Mouse (Mus musculus) adrenal gland, adult (tissue): Measurements from ENCODE around the gene Gab1.

Source experiments
- DNase-seq, 2 experiments: peaks; one replicate each; pipeline ENCODE4 v3.0.0; 2022 to 2023; ENCODE audit warnings: low spot score in 1 of 2; ENCODE audit not compliant: inconsistent age in 2 of 2

The Gab1 gene

GRCm38 (mm10) chr8:80847912-80848311, 32.4 kb downstream of the Gab1 start:
- DNase-seq = peak in 1 of 2 experiments; percentile 54

- DNase-seq = peak; percentile 36 to 59
Measured at GRCm38 (mm10) chr8:80845284-80845683, 35.0 kb downstream of the Gab1 start.

GRCm38 (mm10) chr8:80843744-80844434, 36.4 kb downstream of the Gab1 start:
- DNase-seq = peak in 1 of 2 experiments; percentile 72

- DNase-seq = peak in 1 of 2 experiments; percentile 49
Measured at GRCm38 (mm10) chr8:80842514-80842913, 37.8 kb downstream of the Gab1 start.

GRCm38 (mm10) chr8:80840090-80840489, 40.2 kb downstream of the Gab1 start:
- DNase-seq = no peak

- peak; percentile 38 to 68 for DNase-seq
Measured at GRCm38 (mm10) chr8:80838199-80838598, 42.1 kb downstream of the Gab1 start.

- DNase-seq = no peak
Measured at GRCm38 (mm10) chr8:80835401-80835800, 44.9 kb downstream of the Gab1 start.

- no peak for DNase-seq
Measured at GRCm38 (mm10) chr8:80834443-80834842, 45.9 kb downstream of the Gab1 start.

GRCm38 (mm10) chr8:80832534-80832933, 47.8 kb downstream of the Gab1 start:
- DNase-seq = no peak

- no peak for DNase-seq
Measured at GRCm38 (mm10) chr8:80831876-80832524, 48.3 kb downstream of the Gab1 start.

- DNase-seq = peak; percentile 61 to 88
Measured at GRCm38 (mm10) chr8:80830724-80831566, 49.4 kb downstream of the Gab1 start.

- DNase-seq = no peak
Measured at GRCm38 (mm10) chr8:80830141-80830540, 50.2 kb downstream of the Gab1 start.

- peak; percentile 54 to 88 for DNase-seq
Measured at GRCm38 (mm10) chr8:80826996-80827395, 53.3 kb downstream of the Gab1 start.

GRCm38 (mm10) chr8:80825136-80825535, 55.2 kb downstream of the Gab1 start:
- DNase-seq = no peak

GRCm38 (mm10) chr8:80824426-80824825, 55.9 kb downstream of the Gab1 start:
- no peak for DNase-seq

GRCm38 (mm10) chr8:80823250-80823649, 57.1 kb downstream of the Gab1 start:
- DNase-seq = no peak

- DNase-seq = no peak
Measured at GRCm38 (mm10) chr8:80821367-80822225, 58.7 kb downstream of the Gab1 start.

GRCm38 (mm10) chr8:80818978-80819377, 61.3 kb downstream of the Gab1 start:
- no peak for DNase-seq

GRCm38 (mm10) chr8:80817065-80817464, 63.3 kb downstream of the Gab1 start:
- no peak for DNase-seq

- no peak for DNase-seq
Measured at GRCm38 (mm10) chr8:80815179-80815578, 65.1 kb downstream of the Gab1 start.
